Mouse (Mus musculus) heart, postnatal 0 days (tissue): Measurements from ENCODE around the gene Wipf2. TPM values are rescaled to one million over a fixed set of nuclear protein-coding genes. Genes with fewer than 3 reads are reported as not detected.
A peak's percentile ranks its signal among the peaks of the same experiment; 100 is the strongest.

Experiments used
- ATAC-seq: fragments of 200-750 bp; cut with Nextera tagmentation; 2 replicates; pipeline ENCODE4 v1.8.0; 2017; ENCODE audit warnings: low read depth, moderate number of reproducible peaks, moderate library complexity; ENCODE audit not compliant: insufficient read depth
- DNase-seq: peaks from one replicate; pipeline ENCODE4 v3.0.0-alpha.2; 2016; ENCODE audit warnings: low spot score
- H3K27ac ChIP-seq: fragments of 300-500 bp; sonication (generic); 2 replicates; pipeline ENCODE4 v1.5.1; 2014; ENCODE audit warnings: low read depth, mild to moderate bottlenecking
- H3K27me3 ChIP-seq: fragments of 300-500 bp; sonication (generic); 2 replicates; pipeline ENCODE4 v1.6.1; 2014; ENCODE audit warnings: low read length, mixed read lengths; ENCODE audit not compliant: control insufficient read depth, insufficient read depth
- H3K36me3 ChIP-seq: fragments of 300-500 bp; sonication (generic); replicated peaks from 2 replicates; pipeline ENCODE4 v1.6.1; 2014; ENCODE audit warnings: low read length, mixed read lengths; ENCODE audit not compliant: control insufficient read depth, insufficient read depth
- H3K4me1 ChIP-seq: fragments of 300-500 bp; sonication (generic); 2 replicates; pipeline ENCODE4 v1.6.1; 2014; ENCODE audit warnings: antibody characterized with exemption; ENCODE audit not compliant: control insufficient read depth, insufficient read depth
- H3K4me2 ChIP-seq: fragments of 300-500 bp; sonication (generic); 2 replicates; pipeline ENCODE4 v1.6.1; 2014; ENCODE audit warnings: low read depth, mild to moderate bottlenecking, low read length, moderate library complexity
- H3K4me3 ChIP-seq: fragments of 300-500 bp; sonication (generic); 2 replicates; pipeline ENCODE4 v1.5.1; 2014; ENCODE audit warnings: low read depth, low read length
- H3K9ac ChIP-seq: fragments of 300-500 bp; sonication (generic); replicated peaks from 2 replicates; pipeline ENCODE4 v1.6.1; 2014; ENCODE audit warnings: low read depth, low read length, mixed read lengths
- H3K9me3 ChIP-seq: fragments of 300-500 bp; sonication (generic); replicated peaks from 2 replicates; pipeline ENCODE4 v1.6.1; 2016; ENCODE audit warnings: low read length; ENCODE audit not compliant: control insufficient read depth
- CTCF ChIP-seq: IDR thresholded peaks from 2 replicates; pipeline ENCODE4 v1.5.1; 2016; ENCODE audit warnings: antibody characterized with exemption, control low read depth, low read depth
- EP300 ChIP-seq: IDR thresholded peaks from 2 replicates; pipeline ENCODE4 v1.6.1; 2016; ENCODE audit warnings: antibody characterized with exemption, low read depth
- WGBS: fragments of 180-500 bp; shearing (Covaris S2); extraction: QIAGEN DNeasy Blood & Tissue Kit; methylation state at CpG from one replicate; pipeline ENCODE4 v1.1.7; 2014; 5-methylcytosine and 5-hydroxymethylcytosine counted together
- polyA plus RNA-seq: library from polyadenylated mRNA; unstranded; fragments of >200 nt; fragmentation: Nextera tagmentation; extraction: Ambion mirVana; gene quantifications from 2 replicates; pipeline ENCODE4 v1.2.1, GENCODE M21; 2015
- total RNA-seq: library from RNA; depleted of rRNA; stranded (reverse); fragments of >200 nt; gene quantifications from 2 replicates; pipeline ENCODE4 v1.2.3, GENCODE M21; 2014; ENCODE audit warnings: low replicate concordance

Gene Wipf2
- total and polyA plus RNA-seq, 2 experiments from 2014 or later, result 1.8 to 6.2 TPM

GRCm38 (mm10) chr11:98836651-98837141 lies 26.7 kb upstream of the Wipf2 start, which contains the start of gene Rapgefl1:
Rapgefl1 (plus strand) TSS chr11:98836785.
- H3K4me2 ChIP-seq, result peak within 1 kb of the TSS; percentile 99

GRCm38 (mm10) chr11:98837231-98837704 lies 26.2 kb upstream of the Wipf2 start:
- Histone ChIP-seq H3K4me2 (peak overlapping the region; percentile 99), H3K27ac (no peak overlapping the region), H3K9ac (peak overlapping the region; percentile 62), H3K9me3 (no peaks in the 10 kb centered on the region), H3K27me3 (peaks cover 8% of the 10 kb centered on the region; the same call in 1 of the 2 replicates), H3K4me1 (peaks cover 11% of the 10 kb centered on the region; the same call in 1 of the 2 replicates), H3K36me3 (peaks cover 12% of the 10 kb centered on the region), H3K4me3 (peak overlapping the region; percentile 72)
- peak; percentile 10 for ATAC-seq
- DNase-seq, result no peak
- TF ChIP-seq CTCF (no peak), EP300 (no peak)
- WGBS, result 4% methylated on average over 27 of the region's 29 CpGs

More at GRCm38 (mm10) chr11:98836651-98837141, 26.7 kb upstream of the Wipf2 start, which contains the start of gene Rapgefl1:
- Histone ChIP-seq H3K27me3 (peaks cover 8% of the 10 kb centered on the region; the same call in 1 of the 2 replicates), H3K4me1 (peaks cover 11% of the 10 kb centered on the region; the same call in 1 of the 2 replicates), H3K27ac (no peak within 1 kb of the TSS), H3K4me3 (peak within 1 kb of the TSS; percentile 72), H3K9me3 (no peaks in the 10 kb centered on the region), H3K36me3 (peaks cover 18% of the 10 kb centered on the region), H3K9ac (peak within 1 kb of the TSS; percentile 62)
- WGBS, result under 1% methylated on average over 28 of the region's 48 CpGs
- DNase-seq, result peak; percentile 62
- peak; percentile 92 for ATAC-seq
- TF ChIP-seq EP300 (no peak), CTCF (no peak)

GRCm38 (mm10) chr11:98837917-98838316 lies 25.5 kb upstream of the Wipf2 start:
- Histone ChIP-seq H3K9me3 (no peaks in the 10 kb centered on the region), H3K36me3 (peaks cover 6% of the 10 kb centered on the region), H3K4me2 (no peak overlapping the region), H3K4me3 (no peak overlapping the region), H3K27ac (no peak overlapping the region), H3K4me1 (peaks cover 11% of the 10 kb centered on the region; the same call in 1 of the 2 replicates), H3K9ac (no peak overlapping the region), H3K27me3 (peaks cover 8% of the 10 kb centered on the region; the same call in 1 of the 2 replicates)
- 66% methylated on average over 11 of the region's 11 CpGs for WGBS
- no peak for TF ChIP-seq EP300
- TF ChIP-seq CTCF, result no peak
- DNase-seq (no peak), ATAC-seq (no peak)

GRCm38 (mm10) chr11:98838512-98838911 lies 24.9 kb upstream of the Wipf2 start:
- Histone ChIP-seq H3K4me3 (no peak overlapping the region), H3K9me3 (no peaks in the 10 kb centered on the region), H3K36me3 (no peaks in the 10 kb centered on the region; the same call in 1 of the 2 replicates), H3K27ac (no peak overlapping the region), H3K4me1 (peaks cover 11% of the 10 kb centered on the region; the same call in 1 of the 2 replicates), H3K27me3 (peaks cover 8% of the 10 kb centered on the region; the same call in 1 of the 2 replicates), H3K9ac (no peak overlapping the region), H3K4me2 (no peak overlapping the region)
- WGBS, result 40% methylated on average over 9 of the region's 9 CpGs
- ATAC-seq, result no peak
- TF ChIP-seq EP300, result no peak
- TF ChIP-seq CTCF, result no peak
- DNase-seq, result no peak

GRCm38 (mm10) chr11:98839402-98839801 lies 24.0 kb upstream of the Wipf2 start:
- Histone ChIP-seq H3K9me3 (no peaks in the 10 kb centered on the region), H3K36me3 (no peaks in the 10 kb centered on the region; the same call in 1 of the 2 replicates), H3K9ac (no peak overlapping the region), H3K4me3 (no peak overlapping the region), H3K27ac (no peak overlapping the region), H3K4me1 (peaks cover 11% of the 10 kb centered on the region; the same call in 1 of the 2 replicates), H3K4me2 (no peak overlapping the region), H3K27me3 (peaks cover 8% of the 10 kb centered on the region; the same call in 1 of the 2 replicates)
- DNase-seq (no peak), ATAC-seq (no peak)
- 26% methylated on average over 6 of the region's 6 CpGs for WGBS
- no peak for TF ChIP-seq EP300
